Mouse (Mus musculus) liver, embryonic 14.5 days (tissue): ENCODE data around the gene Dgkh.

Experiments
- CTCF ChIP-seq: IDR thresholded peaks from 2 replicates; pipeline ENCODE4 v1.5.1; 2016; ENCODE audit warnings: antibody characterized with exemption, low read depth, control low read depth
- EP300 ChIP-seq: IDR thresholded peaks from 2 replicates; pipeline ENCODE4 v1.6.1; 2016; ENCODE audit warnings: antibody characterized with exemption, low read depth

- no peak for TF ChIP-seq CTCF
- no peak for TF ChIP-seq EP300
Observed at GRCm38 (mm10) chr14:78662641-78663040, 69.9 kb downstream of the Dgkh start.
